Mouse (Mus musculus): ENCODE measurements around the gene Gpc3. TPM values are rescaled to one million over a fixed set of nuclear protein-coding genes. Genes with fewer than 3 reads are reported as not detected.
"Not testable (repeated sequence)": the region's sequence is repeated elsewhere in the genome, so short reads cannot be mapped to it uniquely, and the experiment has no call there.

Gene Gpc3
- polyA plus RNA-seq, 1 experiment from 2014 or later, result 524 TPM

DNA sequence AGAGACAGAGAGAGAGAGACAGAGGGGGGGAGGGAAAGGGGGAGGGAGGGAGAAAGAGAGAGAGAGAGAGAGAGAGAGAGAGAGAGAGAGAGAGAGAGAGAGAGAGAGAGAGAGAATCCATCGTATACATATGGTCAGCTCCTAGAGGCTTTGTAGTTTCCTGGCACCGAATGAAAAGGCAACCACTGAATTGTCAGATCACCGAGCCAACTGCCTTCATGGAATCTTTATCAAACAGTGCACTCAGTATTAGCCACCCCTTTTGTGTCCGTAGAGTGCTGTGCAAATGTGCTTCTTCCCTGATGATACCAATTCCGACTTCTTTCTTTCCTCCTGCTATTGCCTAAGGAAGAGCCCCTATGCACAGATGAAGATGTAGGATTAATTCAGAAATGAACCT lies 246.9 kb downstream of the Gpc3 start:
- ATAC-seq (replicated peaks; ENCODE audit: low FRiP score), result no peak
- Histone ChIP-seq H3K27ac (ENCODE audit: low read depth, low read length) (no peak overlapping the region), H3K27me3 (replicated peaks; ENCODE audit: control insufficient read depth, insufficient read depth, low read length) (no peaks in the 10 kb centered on the region), H3K36me3 (ENCODE audit: control insufficient read depth, insufficient read depth, low read length) (no peaks in the 10 kb centered on the region), H3K4me3 (ENCODE audit: low read depth, low read length) (no peak overlapping the region), H3K4me1 (replicated peaks; ENCODE audit: control insufficient read depth, insufficient read depth, low read length) (no peaks in the 10 kb centered on the region), H3K9ac (ENCODE audit: low read depth, low read length) (no peak overlapping the region), H3K4me2 (no peak overlapping the region), H3K9me3 (ENCODE audit: control insufficient read depth, low read length) (no peaks in the 10 kb centered on the region)
- no peak for DNase-seq (ENCODE audit: low spot score)
- WGBS, result 80% methylated on average over 5 of the region's 5 CpGs

DNA sequence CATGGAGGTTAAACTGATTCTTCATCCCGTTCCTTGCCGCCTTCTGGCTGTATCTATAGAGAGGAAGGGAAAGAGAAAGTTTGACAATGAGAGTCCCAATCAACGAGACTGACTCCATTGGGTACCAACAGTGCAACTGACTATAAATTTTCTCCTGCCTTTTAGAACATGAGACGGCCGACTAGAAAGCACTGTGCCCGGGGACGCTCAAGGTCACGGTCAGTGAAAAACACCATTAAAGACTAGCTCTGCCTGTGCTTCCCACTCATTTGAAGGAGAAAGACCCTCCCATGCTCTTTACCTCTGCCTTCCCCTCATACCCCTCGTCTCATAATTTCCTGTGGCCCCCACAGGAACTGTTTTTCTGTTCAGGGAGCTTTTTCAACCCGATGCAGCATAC lies 248.0 kb downstream of the Gpc3 start:
- H3K4me2 ChIP-seq, result no peak overlapping the region
- no peaks in the 10 kb centered on the region for H3K4me1 ChIP-seq (replicated peaks; ENCODE audit: control insufficient read depth, insufficient read depth, low read length)
- DNase-seq (ENCODE audit: low spot score) (no peak), ATAC-seq (replicated peaks; ENCODE audit: low FRiP score) (no peak)
- no peak overlapping the region for H3K27ac ChIP-seq (ENCODE audit: low read depth, low read length)
- H3K27me3 ChIP-seq (replicated peaks; ENCODE audit: control insufficient read depth, insufficient read depth, low read length), result no peaks in the 10 kb centered on the region
- no peaks in the 10 kb centered on the region for H3K36me3 ChIP-seq (ENCODE audit: control insufficient read depth, insufficient read depth, low read length)
- 83% methylated on average over 10 of the region's 10 CpGs for WGBS
- H3K9ac ChIP-seq (ENCODE audit: low read depth, low read length), result no peak overlapping the region
- no peak overlapping the region for H3K4me3 ChIP-seq (ENCODE audit: low read depth, low read length)
- no peaks in the 10 kb centered on the region for H3K9me3 ChIP-seq (ENCODE audit: control insufficient read depth, low read length)

DNA sequence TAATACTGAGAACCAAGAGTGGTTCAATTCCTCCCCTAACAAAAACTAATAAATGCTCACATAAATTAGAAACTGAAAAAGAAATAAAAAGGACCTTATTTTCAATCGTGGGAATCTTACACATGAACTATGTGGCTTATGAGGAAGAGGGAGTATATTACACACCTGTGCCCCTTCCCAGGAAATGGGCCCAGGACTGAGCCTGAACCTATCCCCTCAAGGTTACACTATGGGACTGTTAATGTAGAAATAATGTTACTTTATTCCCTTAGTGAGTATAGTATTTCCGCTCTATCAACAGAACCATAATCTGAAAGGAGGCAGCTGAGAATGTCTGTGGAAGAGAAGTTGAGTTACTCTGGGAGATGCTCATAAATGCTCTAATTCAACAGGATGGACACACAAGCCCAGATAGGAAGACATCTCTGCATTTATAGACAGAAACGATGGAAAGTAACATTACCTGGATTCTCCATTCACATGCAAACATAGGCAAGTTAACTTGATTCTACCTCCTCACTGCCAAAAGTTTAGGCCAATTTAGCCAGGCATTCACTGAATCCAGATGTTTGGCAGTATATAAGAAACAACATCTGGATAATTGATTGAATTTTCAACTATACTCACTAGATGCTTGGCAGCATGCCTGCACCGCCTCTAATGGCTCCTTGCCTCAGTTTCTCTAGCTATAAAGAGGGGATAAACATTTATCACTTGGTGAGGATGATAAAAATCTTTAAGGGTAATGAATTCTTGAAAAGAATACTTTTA lies 251.3 kb downstream of the Gpc3 start:
- no peaks in the 10 kb centered on the region for H3K27me3 ChIP-seq (replicated peaks; ENCODE audit: control insufficient read depth, insufficient read depth, low read length)
- no peaks in the 10 kb centered on the region for H3K9me3 ChIP-seq (ENCODE audit: control insufficient read depth, low read length)
- ATAC-seq (replicated peaks; ENCODE audit: low FRiP score) (no peak), DNase-seq (ENCODE audit: low spot score) (no peak)
- 90% methylated on average over 4 of the region's 4 CpGs for WGBS
- H3K27ac ChIP-seq (ENCODE audit: low read depth, low read length), result no peak overlapping the region
- H3K4me2 ChIP-seq, result no peak overlapping the region
- no peak overlapping the region for H3K9ac ChIP-seq (ENCODE audit: low read depth, low read length)
- H3K4me1 ChIP-seq (replicated peaks; ENCODE audit: control insufficient read depth, insufficient read depth, low read length), result no peaks in the 10 kb centered on the region
- H3K36me3 ChIP-seq (ENCODE audit: control insufficient read depth, insufficient read depth, low read length), result no peaks in the 10 kb centered on the region
- H3K4me3 ChIP-seq (ENCODE audit: low read depth, low read length), result no peak overlapping the region

DNA sequence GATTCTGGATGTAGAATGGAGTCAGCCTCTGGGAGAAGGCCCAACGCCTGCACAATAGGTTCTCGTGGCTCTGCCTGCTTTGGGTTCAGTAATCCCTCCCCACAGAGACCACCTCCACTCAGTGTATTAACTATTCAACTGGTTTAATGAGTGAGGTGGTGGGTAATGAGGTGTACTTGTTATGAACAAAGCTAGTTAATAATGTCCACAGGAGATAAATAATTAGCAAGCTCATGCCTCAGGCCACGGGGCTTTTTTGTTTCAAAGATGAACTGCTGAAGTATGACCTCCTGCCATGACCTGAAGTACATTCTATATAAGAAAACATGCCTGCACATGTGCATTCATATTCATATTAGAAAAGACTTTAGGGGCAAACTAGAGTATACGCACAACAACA lies 260.8 kb downstream of the Gpc3 start:
- 0 out of 2 replicates have a peak, but pooled peaks cover 3% of the 10 kb centered on the region for H3K27me3 ChIP-seq (replicated peaks; ENCODE audit: control insufficient read depth, insufficient read depth, low read length)
- ATAC-seq (replicated peaks; ENCODE audit: low FRiP score) (no peak), DNase-seq (ENCODE audit: low spot score) (no peak)
- H3K9me3 ChIP-seq (ENCODE audit: control insufficient read depth, low read length), result no peaks in the 10 kb centered on the region
- H3K36me3 ChIP-seq (ENCODE audit: control insufficient read depth, insufficient read depth, low read length), result no peaks in the 10 kb centered on the region
- no peak overlapping the region for H3K4me2 ChIP-seq
- H3K4me3 ChIP-seq (ENCODE audit: low read depth, low read length), result no peak overlapping the region
- no peaks in the 10 kb centered on the region for H3K4me1 ChIP-seq (replicated peaks; ENCODE audit: control insufficient read depth, insufficient read depth, low read length)
- H3K9ac ChIP-seq (ENCODE audit: low read depth, low read length), result no peak overlapping the region
- no peak overlapping the region for H3K27ac ChIP-seq (ENCODE audit: low read depth, low read length)
- WGBS, result 76% methylated on average over 4 of the region's 4 CpGs

DNA sequence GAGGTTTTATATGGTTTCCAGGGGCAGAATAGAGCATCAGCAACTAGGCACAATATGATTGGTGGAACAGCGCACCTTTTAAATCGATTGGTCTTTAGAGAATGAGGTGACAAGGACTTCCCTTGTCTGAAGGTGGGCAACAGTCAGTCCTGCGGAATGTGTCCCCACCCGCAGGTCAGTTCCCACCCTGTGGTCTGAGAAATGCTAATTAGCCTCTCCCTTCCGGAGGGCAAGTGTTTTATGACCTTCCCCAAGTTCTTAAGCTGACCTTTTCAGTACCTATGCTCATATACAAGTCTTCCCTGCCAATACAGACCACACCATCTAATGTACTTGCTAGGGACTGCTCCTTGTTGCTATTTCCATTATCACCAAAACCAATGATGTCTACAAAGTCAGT lies 263.1 kb downstream of the Gpc3 start:
- not testable (repeated sequence) for H3K27ac ChIP-seq (ENCODE audit: low read depth, low read length); H3K9me3 ChIP-seq (ENCODE audit: control insufficient read depth, low read length); ATAC-seq (replicated peaks; ENCODE audit: low FRiP score); H3K4me3 ChIP-seq (ENCODE audit: low read depth, low read length); DNase-seq (ENCODE audit: low spot score); H3K4me2 ChIP-seq; H3K36me3 ChIP-seq (ENCODE audit: control insufficient read depth, insufficient read depth, low read length); H3K4me1 ChIP-seq (replicated peaks; ENCODE audit: control insufficient read depth, insufficient read depth, low read length); H3K9ac ChIP-seq (ENCODE audit: low read depth, low read length); H3K27me3 ChIP-seq (replicated peaks; ENCODE audit: control insufficient read depth, insufficient read depth, low read length)
- 73% methylated on average over 5 of the region's 5 CpGs for WGBS

DNA sequence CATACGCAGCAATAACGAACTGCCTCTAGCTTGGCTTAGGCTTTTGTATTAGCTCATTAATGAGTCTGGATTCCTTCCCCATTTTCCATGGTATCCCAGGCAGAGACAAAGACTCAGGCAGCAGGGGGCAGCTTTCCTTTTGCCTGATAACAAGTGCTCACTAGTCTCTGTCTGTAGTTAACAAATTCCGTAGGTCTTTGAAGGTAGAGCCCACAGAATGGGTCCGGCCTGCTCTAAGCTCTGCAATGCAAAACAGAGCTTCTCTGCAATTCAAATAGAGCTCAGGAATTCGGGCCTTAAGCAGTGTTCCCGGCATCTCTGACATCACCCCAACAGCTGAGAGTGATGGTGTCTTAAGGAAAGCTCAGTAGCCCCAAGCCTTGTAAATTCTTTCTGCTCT lies 265.0 kb downstream of the Gpc3 start:
- Histone ChIP-seq H3K27me3 (replicated peaks; ENCODE audit: control insufficient read depth, insufficient read depth, low read length) (0 out of 2 replicates have a peak, but pooled peaks cover 3% of the 10 kb centered on the region), H3K9me3 (ENCODE audit: control insufficient read depth, low read length) (no peaks in the 10 kb centered on the region), H3K27ac (ENCODE audit: low read depth, low read length) (no peak overlapping the region), H3K4me3 (ENCODE audit: low read depth, low read length) (no peak overlapping the region), H3K36me3 (ENCODE audit: control insufficient read depth, insufficient read depth, low read length) (no peaks in the 10 kb centered on the region), H3K4me2 (no peak overlapping the region), H3K9ac (ENCODE audit: low read depth, low read length) (no peak overlapping the region), H3K4me1 (replicated peaks; ENCODE audit: control insufficient read depth, insufficient read depth, low read length) (no peaks in the 10 kb centered on the region)
- no peak for ATAC-seq (replicated peaks; ENCODE audit: low FRiP score)
- 65% methylated on average over 6 of the region's 6 CpGs for WGBS
- DNase-seq (ENCODE audit: low spot score), result no peak

DNA sequence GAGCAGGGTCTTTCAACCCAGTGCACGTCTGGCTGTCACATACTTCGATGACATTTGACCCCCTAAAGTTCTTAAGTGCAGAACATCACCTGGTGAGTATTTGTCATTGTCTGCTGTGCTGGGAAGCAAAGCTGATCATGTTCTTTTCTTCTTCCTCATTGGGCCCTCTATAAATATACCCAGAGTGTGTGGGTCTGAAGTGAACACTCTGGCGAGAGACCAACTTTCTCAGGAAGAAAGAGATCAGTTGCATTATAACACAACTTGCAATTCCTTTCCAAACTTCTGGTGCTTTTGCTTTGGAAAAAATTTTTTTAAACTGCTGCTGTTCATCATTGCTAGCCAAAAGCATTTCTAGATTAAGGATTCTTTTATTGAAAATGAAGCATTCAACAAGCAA lies 269.7 kb downstream of the Gpc3 start:
- Histone ChIP-seq H3K4me3 (ENCODE audit: low read depth, low read length) (no peak overlapping the region), H3K9me3 (ENCODE audit: control insufficient read depth, low read length) (no peaks in the 10 kb centered on the region), H3K36me3 (ENCODE audit: control insufficient read depth, insufficient read depth, low read length) (no peaks in the 10 kb centered on the region), H3K4me2 (no peak overlapping the region), H3K4me1 (replicated peaks; ENCODE audit: control insufficient read depth, insufficient read depth, low read length) (no peaks in the 10 kb centered on the region), H3K27ac (ENCODE audit: low read depth, low read length) (no peak overlapping the region), H3K9ac (ENCODE audit: low read depth, low read length) (no peak overlapping the region), H3K27me3 (replicated peaks; ENCODE audit: control insufficient read depth, insufficient read depth, low read length) (0 out of 2 replicates have a peak, but pooled peaks cover 3% of the 10 kb centered on the region)
- no peak for ATAC-seq (replicated peaks; ENCODE audit: low FRiP score)
- 79% methylated on average over 3 of the region's 3 CpGs for WGBS
- no peak for DNase-seq (ENCODE audit: low spot score)

DNA sequence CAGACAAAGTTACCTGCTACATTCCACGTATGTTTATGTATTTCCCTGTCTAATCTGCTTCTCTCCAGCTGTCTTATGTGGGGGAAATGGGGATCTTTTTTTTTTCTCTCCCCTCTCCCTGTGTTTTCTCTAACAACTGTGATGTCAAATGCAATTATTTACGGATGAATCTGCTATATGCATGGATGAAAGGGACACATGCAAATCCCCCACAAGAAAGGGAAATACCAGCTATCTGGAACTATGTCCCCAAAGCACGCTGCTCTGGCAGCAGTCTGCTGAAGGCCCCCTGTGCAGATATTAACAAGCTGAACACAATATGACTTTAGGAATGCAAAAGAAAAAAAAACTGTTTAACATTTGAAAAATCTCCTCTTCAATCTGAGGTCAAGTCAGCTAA lies 273.5 kb downstream of the Gpc3 start:
- WGBS, result 79% methylated on average over 3 of the region's 3 CpGs
- Histone ChIP-seq H3K9me3 (ENCODE audit: control insufficient read depth, low read length) (no peaks in the 10 kb centered on the region), H3K27ac (ENCODE audit: low read depth, low read length) (no peak overlapping the region)

DNA sequence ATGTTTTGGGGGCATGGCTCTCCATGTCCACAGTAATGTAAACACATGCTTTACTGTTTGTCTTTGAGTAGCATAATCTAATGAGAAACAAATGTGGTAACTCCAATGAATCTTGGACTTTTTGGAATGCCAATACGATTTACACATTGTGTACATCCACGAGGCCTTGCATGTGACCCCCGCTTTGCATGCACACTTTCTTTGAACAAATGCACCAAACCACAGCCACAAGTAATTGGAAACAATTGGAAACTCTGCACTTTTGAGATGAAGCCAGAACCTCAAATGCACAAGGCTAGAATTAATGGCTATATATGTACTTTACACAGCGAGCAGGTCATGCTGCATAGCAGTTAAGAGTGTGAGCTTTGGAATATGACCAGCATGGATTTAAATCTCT lies 292.0 kb downstream of the Gpc3 start:
- 83% methylated on average over 4 of the region's 4 CpGs for WGBS
- ATAC-seq (replicated peaks; ENCODE audit: low FRiP score), result no peak
- Histone ChIP-seq H3K27ac (ENCODE audit: low read depth, low read length) (no peak overlapping the region), H3K27me3 (replicated peaks; ENCODE audit: control insufficient read depth, insufficient read depth, low read length) (no peaks in the 10 kb centered on the region), H3K4me2 (no peak overlapping the region), H3K36me3 (ENCODE audit: control insufficient read depth, insufficient read depth, low read length) (no peaks in the 10 kb centered on the region), H3K9ac (ENCODE audit: low read depth, low read length) (no peak overlapping the region), H3K4me3 (ENCODE audit: low read depth, low read length) (no peak overlapping the region), H3K9me3 (ENCODE audit: control insufficient read depth, low read length) (no peaks in the 10 kb centered on the region), H3K4me1 (replicated peaks; ENCODE audit: control insufficient read depth, insufficient read depth, low read length) (no peaks in the 10 kb centered on the region)
- no peak for DNase-seq (ENCODE audit: low spot score)

More for the DNA sequence above, 273.5 kb downstream of the Gpc3 start:
- H3K36me3 ChIP-seq (ENCODE audit: control insufficient read depth, insufficient read depth, low read length), result no peaks in the 10 kb centered on the region
- H3K4me3 ChIP-seq (ENCODE audit: low read depth, low read length), result no peak overlapping the region
- no peak for DNase-seq (ENCODE audit: low spot score)
- H3K4me2 ChIP-seq, result no peak overlapping the region
- H3K27me3 ChIP-seq (replicated peaks; ENCODE audit: control insufficient read depth, insufficient read depth, low read length), result no peaks in the 10 kb centered on the region
- H3K4me1 ChIP-seq (replicated peaks; ENCODE audit: control insufficient read depth, insufficient read depth, low read length), result no peaks in the 10 kb centered on the region
- no peak for ATAC-seq (replicated peaks; ENCODE audit: low FRiP score)
- H3K9ac ChIP-seq (ENCODE audit: low read depth, low read length), result no peak overlapping the region
